Mouse (Mus musculus): ENCODE measurements around the gene Vti1b. TPM values are rescaled to one million over a fixed set of nuclear protein-coding genes. Genes with fewer than 3 reads are reported as not detected.

Vti1b gene
- total and polyA plus RNA-seq, 3 experiments, result 68.1 to 90.8 (median 69.4) TPM

GRCm38 (mm10) chr12:79192193-79192592, 19.7 kb upstream of the Vti1b start, which contains the start of gene Rdh11:
Gene Rdh11 (minus strand): TSS chr12:79192293.
- H3K4me3 ChIP-seq (replicated peaks in 1 of 3; ENCODE audit: low read depth in 2 of 3, low read length in 2 of 3, poor library complexity in 1 of 3), result peak within 1 kb of the TSS; percentile 72 to 82 (median 75)
- no peak for DNase-seq (ENCODE audit: extremely low read depth)
- H3K27me3 ChIP-seq (replicated peaks), result no peaks in the 10 kb centered on the region
- H3K36me3 ChIP-seq (replicated peaks in 1 of 2; ENCODE audit: control insufficient read depth in 1 of 2, insufficient read depth in 1 of 2, low read length in 1 of 2), result peaks cover 12 to 31% of the 10 kb centered on the region in 2 experiments
- H3K27ac ChIP-seq (ENCODE audit: insufficient read depth, low read depth), result no peak within 1 kb of the TSS
- H3K9me3 ChIP-seq (replicated peaks; ENCODE audit: low read length), result no peaks in the 10 kb centered on the region
- H3K4me1 ChIP-seq (ENCODE audit: control insufficient read depth in 1 of 2, insufficient read depth in 2 of 2), result peaks cover 0 to 44% of the 10 kb centered on the region in 2 experiments; a peak in 2 of 4 replicates
- dilution Hi-C loops (cut with MboI; ENCODE audit: extremely low pct_ligation_motif_present, extremely low pct_unique_long_range_greater_than_20kb, low sequenced_read_pairs), result no loop called here
- peak within 1 kb of the TSS; percentile 77 for H3K9ac ChIP-seq (ENCODE audit: insufficient read depth, low read depth)
- H3K79me2 ChIP-seq (replicated peaks; ENCODE audit: control insufficient read depth, extremely low read depth, insufficient read depth, poor library complexity, severe bottlenecking), result peaks cover 13% of the 10 kb centered on the region
- TF ChIP-seq POLR2A (IDR thresholded peaks at IDR 0.05; ENCODE audit: low read depth, low read length) (no peak), MXI1 (IDR thresholded peaks at IDR 0.05; ENCODE audit: low read depth, low read length) (no peak), MYC (IDR thresholded peaks at IDR 0.05; ENCODE audit: low read depth, low read length) (no peak), CHD1 (IDR thresholded peaks at IDR 0.05; ENCODE audit: low read depth, low read length) (no peak), CHD2 (IDR thresholded peaks at IDR 0.05; ENCODE audit: low read length) (no peak), POLR2AphosphoS2 (IDR thresholded peaks at IDR 0.05; ENCODE audit: low read depth, low read length) (no peak), ZNF384 (IDR thresholded peaks at IDR 0.05; ENCODE audit: low read depth, low read length) (no peak), HCFC1 (IDR thresholded peaks at IDR 0.05; ENCODE audit: low read depth, low read length) (no peak), UBTF (IDR thresholded peaks at IDR 0.05; ENCODE audit: low read depth, low read length) (no peak), E2F4 (IDR thresholded peaks at IDR 0.05; ENCODE audit: insufficient replicate concordance, low read depth, low read length) (no peak), USF1 (IDR thresholded peaks at IDR 0.05; ENCODE audit: low read depth, low read length) (no peak), SIN3A (IDR thresholded peaks at IDR 0.05; ENCODE audit: low read length) (no peak), ELF1 (IDR thresholded peaks at IDR 0.05; ENCODE audit: low read depth, low read length) (no peak), ZMIZ1 (IDR thresholded peaks at IDR 0.05; ENCODE audit: low read depth, low read length) (no peak), SMC3 (IDR thresholded peaks at IDR 0.05; ENCODE audit: low read depth, low read length) (no peak), ETS1 (conservative IDR thresholded peaks at IDR 0.05; ENCODE audit: low read depth, low read length) (no peak), USF2 (conservative IDR thresholded peaks at IDR 0.05; ENCODE audit: low read depth, low read length) (no peak)
- peak within 1 kb of the TSS; percentile 84 for H3K4me2 ChIP-seq (ENCODE audit: insufficient read depth, low read depth, poor library complexity, severe bottlenecking)
- in situ Hi-C loops (cut with MboI; ENCODE audit: low pct_ligation_motif_present, low pct_unique_long_range_greater_than_20kb, low sequenced_read_pairs), result loop anchor here (5.0 kb wide), 1 partner anchor 70 kb away; no protein-coding TSS in a partner anchor

- H3K4me2 ChIP-seq (ENCODE audit: insufficient read depth, low read depth, poor library complexity, severe bottlenecking), result peak overlapping the region; percentile 84
- H3K27ac ChIP-seq (ENCODE audit: insufficient read depth, low read depth), result no peak overlapping the region
- peak overlapping the region; percentile 77 for H3K9ac ChIP-seq (ENCODE audit: insufficient read depth, low read depth)
- H3K4me1 ChIP-seq (ENCODE audit: control insufficient read depth in 1 of 2, insufficient read depth in 2 of 2), result peaks cover 0 to 48% of the 10 kb centered on the region in 2 experiments; a peak in 2 of 4 replicates
- H3K4me3 ChIP-seq (replicated peaks in 1 of 3; ENCODE audit: low read depth in 2 of 3, low read length in 2 of 3, poor library complexity in 1 of 3), result peak overlapping the region; percentile 72 to 82 (median 75)
- peaks cover 13% of the 10 kb centered on the region for H3K79me2 ChIP-seq (replicated peaks; ENCODE audit: control insufficient read depth, extremely low read depth, insufficient read depth, poor library complexity, severe bottlenecking)
- no peaks in the 10 kb centered on the region for H3K27me3 ChIP-seq (replicated peaks)
- TF ChIP-seq TCF12 (IDR thresholded peaks at IDR 0.05; ENCODE audit: low read depth, low read length) (peak; percentile 34; the same call in 1 of the 2 replicates), MAFK (IDR thresholded peaks at IDR 0.05; ENCODE audit: insufficient replicate concordance, low read length) (no peak), GABPA (IDR thresholded peaks at IDR 0.05; ENCODE audit: insufficient replicate concordance, low read depth, low read length) (peak; percentile 23; the same call in 1 of the 2 replicates), NELFE (IDR thresholded peaks at IDR 0.05; ENCODE audit: low read depth, low read length) (peak; percentile 62; the same call in 1 of the 2 replicates), CTCF (conservative IDR thresholded peaks at IDR 0.05 in 1 of 2, IDR thresholded peaks at IDR 0.05 in 1 of 2; ENCODE audit: low read depth in 2 of 2, low read length in 2 of 2) (peak in 1 of 2 experiments; percentile 47; a peak in 2 of 4 replicates), ETS1 (conservative IDR thresholded peaks at IDR 0.05; ENCODE audit: low read depth, low read length) (no peak), TBP (conservative IDR thresholded peaks at IDR 0.05; ENCODE audit: low read depth, low read length) (0 out of 2 replicates have a peak, but pooled peaks have one; percentile 59), MYC (IDR thresholded peaks at IDR 0.05; ENCODE audit: low read depth, low read length) (0 out of 2 replicates have a peak, but pooled peaks have one; percentile 33), ZNF384 (IDR thresholded peaks at IDR 0.05; ENCODE audit: low read depth, low read length) (no peak), JUN (IDR thresholded peaks at IDR 0.05; ENCODE audit: insufficient read depth, low read depth, low read length) (no peak), UBTF (IDR thresholded peaks at IDR 0.05; ENCODE audit: low read depth, low read length) (no peak), ELF1 (IDR thresholded peaks at IDR 0.05; ENCODE audit: low read depth, low read length) (peak; percentile 54), HCFC1 (IDR thresholded peaks at IDR 0.05; ENCODE audit: low read depth, low read length) (peak; percentile 97), KAT2A (IDR thresholded peaks at IDR 0.05; ENCODE audit: insufficient replicate concordance, low read length) (peak; percentile 91; the same call in 1 of the 2 replicates), SIN3A (IDR thresholded peaks at IDR 0.05; ENCODE audit: low read length) (peak; percentile 88), POLR2AphosphoS2 (IDR thresholded peaks at IDR 0.05; ENCODE audit: low read depth, low read length) (no peak), POLR2A (IDR thresholded peaks at IDR 0.05; ENCODE audit: low read depth, low read length) (peak; percentile 67), IRF4 (IDR thresholded peaks at IDR 0.05; ENCODE audit: low read depth, low read length) (0 out of 2 replicates have a peak, but pooled peaks have one; percentile 37)
- no peaks in the 10 kb centered on the region for H3K9me3 ChIP-seq (replicated peaks; ENCODE audit: low read length)
- H3K36me3 ChIP-seq (replicated peaks in 1 of 2; ENCODE audit: control insufficient read depth in 1 of 2, insufficient read depth in 1 of 2, low read length in 1 of 2), result peaks cover 12 to 35% of the 10 kb centered on the region in 2 experiments
- DNase-seq (ENCODE audit: extremely low read depth), result peak; percentile 88
- in situ Hi-C loops (cut with MboI; ENCODE audit: low pct_ligation_motif_present, low pct_unique_long_range_greater_than_20kb, low sequenced_read_pairs) (loop anchor here (5.0 kb wide), 1 partner anchor 71 kb away; no protein-coding TSS in a partner anchor), dilution Hi-C loops (cut with MboI; ENCODE audit: extremely low pct_ligation_motif_present, extremely low pct_unique_long_range_greater_than_20kb, low sequenced_read_pairs) (no loop called here)
These were observed 19.2 kb upstream of the Vti1b start for GRCm38 (mm10) chr12:79191701-79192100.

Data from CH12.LX (cell line).